Mouse (Mus musculus): ENCODE measurements at regions not wholly inside any gene's neighbourhood (a gene's known extent, or its start where the extent isn't known, plus 50 kb on each side); places are given as distances from the start of the nearest gene placed in this dataset.

DNA sequence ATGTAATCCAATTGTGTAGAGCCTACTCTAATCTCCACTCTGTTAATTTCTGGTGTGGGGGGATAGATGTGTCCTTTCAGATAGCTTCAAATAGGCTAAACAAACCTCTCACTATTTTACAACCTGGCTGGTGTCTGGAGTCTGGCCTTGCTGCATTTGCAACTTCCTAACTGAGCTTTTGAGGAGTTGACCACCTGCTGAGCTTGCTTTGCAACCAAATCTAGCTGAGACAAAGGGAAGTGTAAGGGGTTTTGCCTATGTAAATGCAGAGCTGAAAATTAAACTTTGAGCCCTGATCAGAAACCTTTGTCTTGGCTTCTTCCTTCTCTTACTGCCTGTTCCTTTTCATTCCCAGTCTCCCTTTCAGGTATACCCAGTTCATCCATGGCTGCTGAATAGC is 404.3 kb downstream of the Cetn3 start:
- no peak overlapping the region for H3K4me2 ChIP-seq (ENCODE audit: low read depth, low read length)
- H3K36me3 ChIP-seq (ENCODE audit: control insufficient read depth, insufficient read depth, low read length): no peaks in the 10 kb centered on the region
- H3K4me3 ChIP-seq (replicated peaks; ENCODE audit: low read length): no peak overlapping the region
- no peaks in the 10 kb centered on the region for H3K9me3 ChIP-seq (replicated peaks; ENCODE audit: control insufficient read depth, low read length)
- no peak overlapping the region for H3K9ac ChIP-seq (ENCODE audit: low read length)
- no peaks in the 10 kb centered on the region for H3K27me3 ChIP-seq (ENCODE audit: control insufficient read depth, insufficient read depth, low read length)
- no peak overlapping the region for H3K27ac ChIP-seq (ENCODE audit: low read length)
- ATAC-seq (ENCODE audit: insufficient read depth, low FRiP score): no peak
- H3K4me1 ChIP-seq (ENCODE audit: control insufficient read depth, insufficient read depth, low read length): no peaks in the 10 kb centered on the region

DNA sequence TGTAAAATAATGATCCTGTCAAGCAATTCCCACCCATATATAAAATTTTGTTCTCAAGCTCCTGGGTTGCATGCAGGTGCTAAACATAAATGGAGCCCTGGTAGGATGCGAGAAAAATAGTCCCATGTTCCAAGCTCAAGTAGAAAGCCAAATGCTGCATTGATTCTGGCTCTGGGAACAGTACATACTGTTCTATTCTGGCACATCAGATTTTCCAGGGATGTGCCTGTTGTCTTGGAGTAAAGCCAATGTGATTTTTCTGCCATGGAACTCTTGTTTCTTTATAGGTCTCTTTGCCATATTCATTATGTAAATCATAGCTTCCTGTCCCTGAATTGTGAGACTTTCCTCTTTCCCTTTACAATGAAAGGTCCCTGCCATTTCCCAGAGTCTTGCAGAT is 417.9 kb downstream of the Cetn3 start:
- H3K36me3 ChIP-seq (ENCODE audit: control insufficient read depth, insufficient read depth, low read length): no peaks in the 10 kb centered on the region
- no peak overlapping the region for H3K4me3 ChIP-seq (replicated peaks; ENCODE audit: low read length)
- no peak overlapping the region for H3K27ac ChIP-seq (ENCODE audit: low read length)
- no peak for ATAC-seq (ENCODE audit: insufficient read depth, low FRiP score)
- no peaks in the 10 kb centered on the region for H3K27me3 ChIP-seq (ENCODE audit: control insufficient read depth, insufficient read depth, low read length)
- H3K4me2 ChIP-seq (ENCODE audit: low read depth, low read length): no peak overlapping the region
- WGBS: 85% methylated on average over 1 of the region's 1 CpGs
- H3K4me1 ChIP-seq (ENCODE audit: control insufficient read depth, insufficient read depth, low read length): no peaks in the 10 kb centered on the region
- H3K9me3 ChIP-seq (replicated peaks; ENCODE audit: control insufficient read depth, low read length): no peaks in the 10 kb centered on the region
- H3K9ac ChIP-seq (ENCODE audit: low read length): no peak overlapping the region

DNA sequence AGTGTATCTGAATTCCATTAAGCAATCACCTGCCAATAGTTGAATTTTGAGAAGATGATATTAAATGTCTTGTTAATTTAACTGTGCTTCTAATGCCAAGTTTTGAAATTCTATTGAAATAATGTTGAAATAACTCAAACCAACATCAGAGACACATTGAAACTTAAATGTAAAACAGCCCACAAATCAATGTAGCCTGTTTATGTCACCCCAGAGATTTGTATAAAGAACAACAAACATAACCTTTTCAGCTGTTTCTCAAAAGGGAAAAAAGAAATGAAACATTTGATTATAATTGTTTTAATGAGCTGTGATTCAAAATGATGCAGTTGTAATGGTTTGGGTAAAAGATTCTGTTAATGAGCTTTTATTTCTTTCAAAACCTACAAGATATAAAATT is 442.6 kb downstream of the Cetn3 start:
- Histone ChIP-seq H3K9ac (ENCODE audit: low read length) (no peak overlapping the region), H3K27ac (ENCODE audit: low read length) (no peak overlapping the region), H3K27me3 (ENCODE audit: control insufficient read depth, insufficient read depth, low read length) (no peaks in the 10 kb centered on the region), H3K4me2 (ENCODE audit: low read depth, low read length) (no peak overlapping the region), H3K9me3 (replicated peaks; ENCODE audit: control insufficient read depth, low read length) (no peaks in the 10 kb centered on the region), H3K4me1 (ENCODE audit: control insufficient read depth, insufficient read depth, low read length) (no peaks in the 10 kb centered on the region), H3K4me3 (replicated peaks; ENCODE audit: low read length) (no peak overlapping the region), H3K36me3 (ENCODE audit: control insufficient read depth, insufficient read depth, low read length) (no peaks in the 10 kb centered on the region)
- no peak for ATAC-seq (ENCODE audit: insufficient read depth, low FRiP score)

DNA sequence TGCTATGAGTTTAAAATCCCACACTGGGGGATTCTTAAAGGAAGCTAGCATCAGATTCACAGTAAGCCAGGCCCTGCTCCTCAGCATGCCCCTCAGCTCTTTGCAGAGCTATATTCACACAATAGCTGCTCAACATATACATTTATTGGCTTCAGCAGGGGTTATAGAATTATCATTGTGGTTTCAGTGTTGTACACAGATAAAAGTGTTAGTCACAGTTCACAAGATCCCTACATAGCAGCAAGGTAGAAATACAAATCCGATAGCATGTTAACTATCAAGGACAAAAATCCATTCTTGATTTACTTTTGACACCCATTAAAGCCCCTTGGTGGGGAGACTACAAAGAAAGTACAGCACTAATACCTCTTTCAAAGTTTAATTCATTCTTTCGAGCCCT is 451.0 kb downstream of the Cetn3 start:
- no peak overlapping the region for H3K9ac ChIP-seq (ENCODE audit: low read length)
- no peak for ATAC-seq (ENCODE audit: insufficient read depth, low FRiP score)
- 80% methylated on average over 2 of the region's 2 CpGs for WGBS
- no peaks in the 10 kb centered on the region for H3K36me3 ChIP-seq (ENCODE audit: control insufficient read depth, insufficient read depth, low read length)
- H3K27ac ChIP-seq (ENCODE audit: low read length): no peak overlapping the region
- H3K4me2 ChIP-seq (ENCODE audit: low read depth, low read length): no peak overlapping the region
- H3K27me3 ChIP-seq (ENCODE audit: control insufficient read depth, insufficient read depth, low read length): no peaks in the 10 kb centered on the region
- H3K4me1 ChIP-seq (ENCODE audit: control insufficient read depth, insufficient read depth, low read length): no peaks in the 10 kb centered on the region
- H3K4me3 ChIP-seq (replicated peaks; ENCODE audit: low read length): no peak overlapping the region
- no peaks in the 10 kb centered on the region for H3K9me3 ChIP-seq (replicated peaks; ENCODE audit: control insufficient read depth, low read length)

DNA sequence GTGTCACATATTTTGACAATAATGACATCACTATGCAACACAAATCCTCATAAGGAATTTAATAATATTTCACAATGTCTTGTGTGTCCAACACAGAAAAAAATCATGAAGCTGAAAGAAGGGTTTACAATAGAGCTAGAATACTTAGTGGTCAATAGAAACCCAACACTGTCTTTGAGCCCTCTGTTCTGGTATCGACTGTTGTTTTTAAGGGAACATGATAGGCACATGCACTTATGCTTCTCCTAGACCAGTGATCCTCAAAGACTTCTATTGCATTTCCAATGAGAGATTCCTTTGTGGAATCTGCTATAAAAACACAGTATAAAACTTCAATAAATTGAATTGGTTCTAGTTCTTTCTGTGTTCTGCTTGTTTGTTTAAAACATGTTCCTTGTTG is 463.4 kb downstream of the Cetn3 start:
- no peaks in the 10 kb centered on the region for H3K9me3 ChIP-seq (replicated peaks; ENCODE audit: control insufficient read depth, low read length)
- no peak overlapping the region for H3K9ac ChIP-seq (ENCODE audit: low read length)
- H3K4me2 ChIP-seq (ENCODE audit: low read depth, low read length): no peak overlapping the region
- no peaks in the 10 kb centered on the region for H3K36me3 ChIP-seq (ENCODE audit: control insufficient read depth, insufficient read depth, low read length)
- WGBS: 81% methylated on average over 1 of the region's 1 CpGs
- H3K4me1 ChIP-seq (ENCODE audit: control insufficient read depth, insufficient read depth, low read length): no peaks in the 10 kb centered on the region
- no peak overlapping the region for H3K27ac ChIP-seq (ENCODE audit: low read length)
- ATAC-seq (ENCODE audit: insufficient read depth, low FRiP score): no peak
- no peak overlapping the region for H3K4me3 ChIP-seq (replicated peaks; ENCODE audit: low read length)
- no peaks in the 10 kb centered on the region for H3K27me3 ChIP-seq (ENCODE audit: control insufficient read depth, insufficient read depth, low read length)

GRCm38 (mm10) chr13:82250361-82250760 is 467.5 kb downstream of the Cetn3 start:
- no peak for ATAC-seq (ENCODE audit: insufficient read depth, low FRiP score)
- Histone ChIP-seq H3K4me3 (replicated peaks; ENCODE audit: low read length) (no peak overlapping the region), H3K27me3 (ENCODE audit: control insufficient read depth, insufficient read depth, low read length) (no peaks in the 10 kb centered on the region), H3K9me3 (replicated peaks; ENCODE audit: control insufficient read depth, low read length) (no peaks in the 10 kb centered on the region), H3K9ac (ENCODE audit: low read length) (no peak overlapping the region), H3K27ac (ENCODE audit: low read length) (no peak overlapping the region), H3K4me1 (ENCODE audit: control insufficient read depth, insufficient read depth, low read length) (no peaks in the 10 kb centered on the region), H3K36me3 (ENCODE audit: control insufficient read depth, insufficient read depth, low read length) (no peaks in the 10 kb centered on the region), H3K4me2 (ENCODE audit: low read depth, low read length) (no peak overlapping the region)
- WGBS: 86% methylated on average over 6 of the region's 6 CpGs

- Histone ChIP-seq H3K36me3 (ENCODE audit: control insufficient read depth, insufficient read depth, low read length) (no peaks in the 10 kb centered on the region), H3K9ac (ENCODE audit: low read length) (no peak overlapping the region), H3K4me2 (ENCODE audit: low read depth, low read length) (no peak overlapping the region), H3K4me3 (replicated peaks; ENCODE audit: low read length) (no peak overlapping the region), H3K9me3 (replicated peaks; ENCODE audit: control insufficient read depth, low read length) (no peaks in the 10 kb centered on the region), H3K4me1 (ENCODE audit: control insufficient read depth, insufficient read depth, low read length) (no peaks in the 10 kb centered on the region), H3K27ac (ENCODE audit: low read length) (no peak overlapping the region), H3K27me3 (ENCODE audit: control insufficient read depth, insufficient read depth, low read length) (no peaks in the 10 kb centered on the region)
- ATAC-seq (ENCODE audit: insufficient read depth, low FRiP score): no peak
- WGBS: 49% methylated on average over 1 of the region's 1 CpGs
These were observed 475.6 kb downstream of the Cetn3 start for GRCm38 (mm10) chr13:82258491-82258935.

GRCm38 (mm10) chr13:82264236-82264635 is 481.4 kb downstream of the Cetn3 start:
- Histone ChIP-seq H3K9me3 (replicated peaks; ENCODE audit: control insufficient read depth, low read length) (no peaks in the 10 kb centered on the region), H3K9ac (ENCODE audit: low read length) (no peak overlapping the region), H3K27me3 (ENCODE audit: control insufficient read depth, insufficient read depth, low read length) (no peaks in the 10 kb centered on the region), H3K4me2 (ENCODE audit: low read depth, low read length) (no peak overlapping the region), H3K4me1 (ENCODE audit: control insufficient read depth, insufficient read depth, low read length) (no peaks in the 10 kb centered on the region), H3K36me3 (ENCODE audit: control insufficient read depth, insufficient read depth, low read length) (no peaks in the 10 kb centered on the region), H3K27ac (ENCODE audit: low read length) (no peak overlapping the region), H3K4me3 (replicated peaks; ENCODE audit: low read length) (no peak overlapping the region)
- WGBS: 76% methylated on average over 2 of the region's 2 CpGs
- ATAC-seq (ENCODE audit: insufficient read depth, low FRiP score): no peak

GRCm38 (mm10) chr13:82265170-82265569 is 482.3 kb downstream of the Cetn3 start:
- ATAC-seq (ENCODE audit: insufficient read depth, low FRiP score): no peak
- WGBS: 65% methylated on average over 3 of the region's 3 CpGs
- no peaks in the 10 kb centered on the region for H3K4me1 ChIP-seq (ENCODE audit: control insufficient read depth, insufficient read depth, low read length)
- H3K9ac ChIP-seq (ENCODE audit: low read length): no peak overlapping the region
- no peaks in the 10 kb centered on the region for H3K27me3 ChIP-seq (ENCODE audit: control insufficient read depth, insufficient read depth, low read length)
- H3K36me3 ChIP-seq (ENCODE audit: control insufficient read depth, insufficient read depth, low read length): no peaks in the 10 kb centered on the region
- no peaks in the 10 kb centered on the region for H3K9me3 ChIP-seq (replicated peaks; ENCODE audit: control insufficient read depth, low read length)
- H3K4me3 ChIP-seq (replicated peaks; ENCODE audit: low read length): no peak overlapping the region
- no peak overlapping the region for H3K4me2 ChIP-seq (ENCODE audit: low read depth, low read length)
- H3K27ac ChIP-seq (ENCODE audit: low read length): no peak overlapping the region

- no peaks in the 10 kb centered on the region for H3K36me3 ChIP-seq (ENCODE audit: control insufficient read depth, insufficient read depth, low read length)
- WGBS: 66% methylated on average over 2 of the region's 2 CpGs
- no peak overlapping the region for H3K9ac ChIP-seq (ENCODE audit: low read length)
- ATAC-seq (ENCODE audit: insufficient read depth, low FRiP score): no peak
- H3K9me3 ChIP-seq (replicated peaks; ENCODE audit: control insufficient read depth, low read length): no peaks in the 10 kb centered on the region
- no peak overlapping the region for H3K4me3 ChIP-seq (replicated peaks; ENCODE audit: low read length)
- no peak overlapping the region for H3K27ac ChIP-seq (ENCODE audit: low read length)
- no peaks in the 10 kb centered on the region for H3K27me3 ChIP-seq (ENCODE audit: control insufficient read depth, insufficient read depth, low read length)
- H3K4me1 ChIP-seq (ENCODE audit: control insufficient read depth, insufficient read depth, low read length): no peaks in the 10 kb centered on the region
- no peak overlapping the region for H3K4me2 ChIP-seq (ENCODE audit: low read depth, low read length)
These were observed 482.9 kb downstream of the Cetn3 start for GRCm38 (mm10) chr13:82265736-82266135.
